Mouse (Mus musculus) stomach, embryonic 14.5 days (tissue): ENCODE measurements at regions not wholly inside any gene's neighbourhood (a gene's known extent, or its start where the extent isn't known, plus 50 kb on each side); places are given as distances from the start of the nearest gene placed in this dataset.

Experiments used
- ATAC-seq: fragments of 200-750 bp; cut with Nextera tagmentation; 2 replicates; pipeline ENCODE4 v1.8.0; 2017; ENCODE audit warnings: low read depth, moderate TSS enrichment; ENCODE audit not compliant: insufficient number of reproducible peaks, insufficient read depth, low FRiP score
- H3K27ac ChIP-seq: fragments of 300-500 bp; sonication (generic); 2 replicates; pipeline ENCODE4 v1.5.1; 2014; ENCODE audit warnings: mild to moderate bottlenecking, low read length, moderate library complexity, mixed read lengths
- H3K27me3 ChIP-seq: fragments of 300-500 bp; sonication (generic); 2 replicates; pipeline ENCODE4 v1.6.1; 2014; ENCODE audit warnings: low read length, control low read depth, mixed read lengths; ENCODE audit not compliant: control insufficient read depth, insufficient read depth
- H3K36me3 ChIP-seq: fragments of 300-500 bp; sonication (generic); 2 replicates; pipeline ENCODE4 v1.6.1; 2014; ENCODE audit warnings: mild to moderate bottlenecking, control low read depth, low read length, moderate library complexity, mixed read lengths; ENCODE audit not compliant: control insufficient read depth, insufficient read depth
- H3K4me1 ChIP-seq: fragments of 300-500 bp; sonication (generic); 2 replicates; pipeline ENCODE4 v1.6.1; 2014; ENCODE audit warnings: low read length, control low read depth, mixed read lengths; ENCODE audit not compliant: control insufficient read depth, insufficient read depth
- H3K4me2 ChIP-seq: fragments of 300-500 bp; sonication (generic); replicated peaks from 2 replicates; pipeline ENCODE4 v1.6.1; 2014; ENCODE audit warnings: low read depth, low read length, control low read depth
- H3K4me3 ChIP-seq: fragments of 300-500 bp; sonication (generic); 2 replicates; pipeline ENCODE4 v1.5.1; 2014; ENCODE audit warnings: low read depth, low read length, control low read depth
- H3K9ac ChIP-seq: fragments of 300-500 bp; sonication (generic); replicated peaks from 2 replicates; pipeline ENCODE4 v1.6.1; 2014; ENCODE audit warnings: low read depth, mild to moderate bottlenecking, control low read depth, low read length, moderate library complexity, mixed read lengths
- H3K9me3 ChIP-seq: fragments of 300-500 bp; sonication (generic); 2 replicates; pipeline ENCODE4 v1.6.1; 2016; ENCODE audit warnings: low read depth, low read length, control low read depth; ENCODE audit not compliant: control insufficient read depth
- WGBS: fragments of 180-500 bp; shearing (Covaris S2); extraction: QIAGEN DNeasy Blood & Tissue Kit; methylation state at CpG from one replicate; pipeline ENCODE4 v1.1.7; 2014; 5-methylcytosine and 5-hydroxymethylcytosine counted together

DNA sequence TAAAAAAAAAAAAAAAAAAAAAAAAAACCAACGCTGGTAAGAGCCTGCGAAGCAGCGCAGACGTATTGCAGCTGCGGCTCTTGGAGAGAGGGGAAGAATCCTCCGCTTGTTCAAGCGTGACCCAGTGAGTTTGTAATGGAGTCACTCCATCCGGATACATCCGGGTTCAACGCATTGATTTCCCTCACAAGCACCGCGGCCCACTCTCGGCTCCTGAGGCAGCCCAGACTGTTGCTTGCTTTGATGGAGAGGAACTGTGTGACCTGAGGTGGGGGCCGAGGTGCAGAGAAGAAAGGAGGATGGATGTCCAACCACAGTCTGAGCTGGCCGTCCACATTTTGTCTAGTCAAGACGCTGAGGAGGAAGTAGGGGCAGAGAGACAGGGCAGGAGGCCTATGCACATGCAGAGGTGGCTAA lies 68.0 kb upstream of the Arhgap5 start:
- WGBS, result 50% methylated on average over 16 of the region's 16 CpGs
- ATAC-seq, result no peak
- no peaks in the 10 kb centered on the region for H3K9me3 ChIP-seq

DNA sequence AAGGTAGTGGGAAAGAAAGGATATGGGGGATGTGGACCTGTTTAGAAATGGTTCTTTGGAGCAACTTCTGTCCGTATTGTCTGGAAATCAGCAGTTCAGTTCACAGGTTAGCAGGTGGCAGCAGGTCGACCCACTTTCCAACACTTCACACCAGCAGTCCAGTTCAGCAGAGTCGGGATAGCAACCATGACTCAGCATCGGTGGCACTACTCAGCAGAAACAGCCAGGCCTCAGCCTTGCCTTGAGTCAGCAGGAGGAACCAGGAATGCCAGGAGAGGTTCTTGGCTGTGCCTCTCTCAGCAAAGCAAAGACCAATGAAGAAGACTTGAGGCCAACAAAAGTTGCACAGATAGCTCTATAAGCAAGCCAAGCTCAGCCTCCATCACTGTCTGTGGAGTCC lies 66.8 kb upstream of the Arhgap5 start:
- H3K4me1 ChIP-seq, result no peaks in the 10 kb centered on the region
- no peak overlapping the region for H3K4me2 ChIP-seq
- no peak for ATAC-seq
- H3K9me3 ChIP-seq, result no peaks in the 10 kb centered on the region
- H3K4me3 ChIP-seq, result no peak overlapping the region
- no peak overlapping the region for H3K27ac ChIP-seq
- H3K9ac ChIP-seq, result no peak overlapping the region
- no peaks in the 10 kb centered on the region for H3K36me3 ChIP-seq
- 90% methylated on average over 4 of the region's 4 CpGs for WGBS
- H3K27me3 ChIP-seq, result no peaks in the 10 kb centered on the region

More for the DNA sequence above, 68.0 kb upstream of the Arhgap5 start:
- Histone ChIP-seq H3K4me2 (no peak overlapping the region), H3K9ac (no peak overlapping the region), H3K27ac (no peak overlapping the region), H3K36me3 (no peaks in the 10 kb centered on the region), H3K4me1 (no peaks in the 10 kb centered on the region), H3K27me3 (no peaks in the 10 kb centered on the region), H3K4me3 (no peak overlapping the region)

DNA sequence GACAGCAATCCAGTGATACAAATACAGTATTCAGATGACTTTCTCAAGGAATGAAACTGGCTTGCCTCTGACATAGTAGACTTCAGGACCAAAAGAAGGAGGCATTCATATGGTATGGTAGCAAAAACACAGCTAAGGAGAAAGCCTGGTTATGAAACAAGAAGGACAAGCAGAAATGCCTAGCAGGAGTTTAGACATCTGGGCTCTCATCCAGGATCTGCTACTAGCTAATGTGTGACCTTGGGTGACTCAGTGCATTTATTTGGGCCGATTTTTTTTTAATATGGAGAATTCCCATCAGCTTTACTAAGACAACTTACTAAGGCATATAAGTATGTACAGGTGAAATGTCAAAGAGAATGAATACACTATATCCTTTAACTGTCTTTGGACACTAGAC lies 64.5 kb upstream of the Arhgap5 start:
- no peak overlapping the region for H3K27ac ChIP-seq
- WGBS, result 58% methylated on average over 1 of the region's 1 CpGs
- H3K27me3 ChIP-seq, result no peaks in the 10 kb centered on the region
- no peaks in the 10 kb centered on the region for H3K4me1 ChIP-seq
- no peak for ATAC-seq
- H3K36me3 ChIP-seq, result no peaks in the 10 kb centered on the region
- no peaks in the 10 kb centered on the region for H3K9me3 ChIP-seq
- H3K9ac ChIP-seq, result no peak overlapping the region
- no peak overlapping the region for H3K4me3 ChIP-seq
- no peak overlapping the region for H3K4me2 ChIP-seq

DNA sequence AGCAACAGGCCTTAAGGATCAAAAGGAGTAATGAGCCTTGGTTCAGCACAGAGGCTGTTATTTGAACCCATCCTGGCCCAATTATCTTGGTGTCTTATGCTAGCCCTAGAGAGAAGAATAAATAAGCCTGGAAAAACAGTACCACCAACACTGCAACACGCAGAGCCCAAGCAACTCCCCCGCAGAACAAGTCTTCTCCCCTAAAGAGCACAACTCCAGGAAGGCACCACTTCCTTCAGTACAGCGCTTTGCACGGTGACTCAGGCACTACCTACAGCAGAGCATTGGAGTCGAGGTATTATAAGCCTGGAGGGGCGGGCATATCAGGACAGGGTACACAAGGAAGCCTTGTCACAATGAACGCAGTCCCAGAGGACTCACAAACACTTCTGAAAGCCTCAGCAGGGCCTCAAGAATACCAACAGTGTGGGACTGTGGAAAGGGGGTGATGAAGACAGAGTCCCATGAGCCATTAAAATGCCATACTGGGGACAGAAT lies 62.9 kb upstream of the Arhgap5 start:
- Histone ChIP-seq H3K4me1 (no peaks in the 10 kb centered on the region), H3K4me3 (no peak overlapping the region), H3K27me3 (no peaks in the 10 kb centered on the region), H3K9ac (no peak overlapping the region), H3K9me3 (no peaks in the 10 kb centered on the region), H3K27ac (no peak overlapping the region), H3K4me2 (no peak overlapping the region), H3K36me3 (no peaks in the 10 kb centered on the region)
- no peak for ATAC-seq
- 77% methylated on average over 7 of the region's 7 CpGs for WGBS

DNA sequence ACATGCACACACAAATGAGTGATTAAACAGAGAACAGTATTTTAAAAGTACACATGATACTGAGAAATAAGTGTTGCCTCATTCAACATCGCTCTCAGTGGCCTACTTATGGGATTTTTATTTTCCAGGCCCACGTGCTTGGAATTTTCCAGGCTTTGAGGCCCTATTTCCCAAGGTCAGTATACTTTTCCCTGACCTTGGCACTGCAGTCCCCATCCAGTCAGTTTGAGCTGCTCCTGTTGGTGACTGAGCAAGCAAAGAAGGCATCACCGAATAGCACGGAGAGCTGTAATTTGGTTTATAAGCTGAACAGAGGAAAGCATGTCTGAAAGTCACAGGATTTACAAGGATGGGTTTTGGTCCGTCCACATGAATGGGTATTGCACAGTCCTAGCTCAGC lies 61.4 kb upstream of the Arhgap5 start:
- no peak overlapping the region for H3K9ac ChIP-seq
- H3K9me3 ChIP-seq, result no peaks in the 10 kb centered on the region
- H3K27ac ChIP-seq, result no peak overlapping the region
- 90% methylated on average over 5 of the region's 5 CpGs for WGBS
- H3K4me1 ChIP-seq, result no peaks in the 10 kb centered on the region
- no peak overlapping the region for H3K4me2 ChIP-seq
- no peak overlapping the region for H3K4me3 ChIP-seq
- no peaks in the 10 kb centered on the region for H3K36me3 ChIP-seq
- no peak for ATAC-seq
- H3K27me3 ChIP-seq, result no peaks in the 10 kb centered on the region

DNA sequence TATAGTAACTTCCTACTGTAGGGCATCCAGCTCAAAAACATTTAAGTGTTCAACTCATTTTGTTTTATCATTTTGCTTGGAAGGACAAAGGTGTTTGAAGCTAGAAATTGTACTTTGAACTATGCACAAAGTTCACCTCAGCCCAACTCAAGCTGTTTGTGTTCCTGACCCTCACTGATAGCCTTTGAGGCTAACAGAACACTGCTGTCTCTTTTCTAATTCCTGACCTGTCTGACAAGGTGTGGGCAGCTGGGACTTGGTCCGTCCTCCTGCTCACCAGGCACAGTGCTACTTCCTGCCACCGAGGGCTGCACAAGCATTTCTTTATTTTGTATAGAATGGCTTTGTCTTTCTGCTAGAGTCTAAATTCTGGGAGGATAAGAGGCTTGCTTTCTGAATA lies 58.0 kb upstream of the Arhgap5 start:
- no peaks in the 10 kb centered on the region for H3K9me3 ChIP-seq
- H3K36me3 ChIP-seq, result no peaks in the 10 kb centered on the region
- 48% methylated on average over 2 of the region's 2 CpGs for WGBS
- H3K4me3 ChIP-seq, result no peak overlapping the region
- H3K4me1 ChIP-seq, result 0 out of 2 replicates have a peak, but pooled peaks cover 4% of the 10 kb centered on the region
- no peak overlapping the region for H3K4me2 ChIP-seq
- no peaks in the 10 kb centered on the region for H3K27me3 ChIP-seq
- no peak overlapping the region for H3K9ac ChIP-seq
- no peak for ATAC-seq
- no peak overlapping the region for H3K27ac ChIP-seq

DNA sequence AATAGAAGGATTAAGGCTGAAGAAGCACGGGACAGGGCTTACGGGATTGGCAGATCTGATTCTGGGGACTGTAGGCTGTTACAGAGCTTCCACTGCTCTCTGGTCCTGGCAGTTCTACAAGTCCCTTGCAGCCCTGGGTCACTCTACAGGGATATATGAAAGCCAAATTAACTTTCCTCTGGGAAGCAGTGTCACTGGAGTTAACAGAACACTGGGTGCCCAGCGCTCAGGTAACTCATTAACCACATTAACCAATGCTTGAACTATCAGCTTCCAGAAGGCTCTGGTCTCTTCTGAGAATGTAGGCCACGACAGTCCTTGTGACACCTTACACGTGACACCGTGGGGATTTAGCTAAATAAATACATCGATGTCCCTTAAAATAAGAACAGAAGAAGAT lies 57.3 kb upstream of the Arhgap5 start:
- WGBS, result 67% methylated on average over 7 of the region's 7 CpGs
- Histone ChIP-seq H3K9me3 (no peaks in the 10 kb centered on the region), H3K4me1 (0 out of 2 replicates have a peak, but pooled peaks cover 4% of the 10 kb centered on the region), H3K27ac (peak overlapping the region; percentile 2; the same call in 1 of the 2 replicates), H3K4me3 (no peak overlapping the region), H3K36me3 (no peaks in the 10 kb centered on the region), H3K9ac (no peak overlapping the region), H3K4me2 (no peak overlapping the region), H3K27me3 (no peaks in the 10 kb centered on the region)
- peak; percentile 54; the same call in 1 of the 2 replicates for ATAC-seq

DNA sequence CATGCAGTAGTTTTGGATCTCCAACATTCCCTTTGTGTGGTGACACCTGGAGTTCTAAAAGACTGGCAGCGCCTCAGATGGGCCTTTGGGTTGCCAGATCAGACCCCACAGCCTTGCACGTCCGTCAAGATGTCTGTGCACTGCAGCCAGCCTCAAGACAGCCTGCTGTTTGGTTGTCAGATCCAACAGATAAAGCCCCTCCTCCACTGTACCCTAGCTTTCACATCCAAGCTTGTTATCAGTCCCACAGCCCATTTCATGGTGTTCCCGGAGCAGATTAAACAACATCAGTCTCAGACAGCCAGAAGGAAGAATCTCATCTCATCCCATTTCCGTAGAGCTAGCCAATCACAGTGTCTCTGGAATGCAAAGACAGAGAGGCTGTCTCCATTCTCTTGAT lies 56.3 kb upstream of the Arhgap5 start:
- Histone ChIP-seq H3K36me3 (no peaks in the 10 kb centered on the region), H3K4me2 (no peak overlapping the region), H3K27me3 (no peaks in the 10 kb centered on the region), H3K9me3 (no peaks in the 10 kb centered on the region), H3K9ac (no peak overlapping the region), H3K4me3 (no peak overlapping the region), H3K27ac (no peak overlapping the region), H3K4me1 (0 out of 2 replicates have a peak, but pooled peaks cover 4% of the 10 kb centered on the region)
- no peak for ATAC-seq
- 52% methylated on average over 5 of the region's 5 CpGs for WGBS

DNA sequence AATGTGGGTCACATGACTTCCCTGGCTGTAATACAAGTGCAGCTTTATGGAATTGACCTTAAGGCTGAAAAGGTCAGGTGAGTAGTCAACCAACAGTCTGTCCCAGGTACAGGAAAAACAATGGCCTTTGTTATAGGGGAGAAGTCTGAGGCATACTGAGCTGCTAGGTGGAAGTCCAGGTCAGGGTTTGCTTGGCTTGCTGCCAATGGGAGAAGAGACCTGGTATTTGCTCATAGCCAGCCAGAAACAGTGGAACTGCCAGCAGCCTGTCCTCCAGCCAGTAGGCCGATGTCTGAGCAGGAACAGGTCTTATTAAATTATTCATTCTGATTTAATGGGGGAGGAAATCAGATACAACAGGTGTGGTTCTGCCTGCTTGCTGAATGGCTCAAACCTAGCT lies 55.6 kb upstream of the Arhgap5 start:
- 41% methylated on average over 1 of the region's 1 CpGs for WGBS
- Histone ChIP-seq H3K27ac (no peak overlapping the region), H3K9ac (no peak overlapping the region), H3K27me3 (no peaks in the 10 kb centered on the region), H3K36me3 (no peaks in the 10 kb centered on the region), H3K4me2 (no peak overlapping the region), H3K4me3 (no peak overlapping the region), H3K9me3 (no peaks in the 10 kb centered on the region), H3K4me1 (0 out of 2 replicates have a peak, but pooled peaks cover 4% of the 10 kb centered on the region)
- peak; percentile 81 for ATAC-seq
